Mouse (Mus musculus) MEL-GATA-1-ER (cell line): ENCODE data around the gene C1s2.
"Not testable (repeated sequence)": the region's sequence is repeated elsewhere in the genome, so short reads cannot be mapped to it uniquely, and the experiment has no call there.

Experiments used
- DNase-seq: peaks from one replicate; pipeline ENCODE4 v3.0.0-alpha.2; 2012; ENCODE audit warnings: low read depth; ENCODE audit errors: extremely low read depth

The C1s2 gene

GRCm38 (mm10) chr6:124635985-124636384 is at the start of gene C1s2:
Gene C1s2 (minus strand): TSS chr6:124636085.
- not testable (repeated sequence) for DNase-seq

- peak; percentile 73 for DNase-seq
These were observed 47.9 kb upstream of the C1s2 start for GRCm38 (mm10) chr6:124683591-124684417.

GRCm38 (mm10) chr6:124682291-124682690 is 46.4 kb upstream of the C1s2 start:
- not testable (repeated sequence) for DNase-seq

GRCm38 (mm10) chr6:124679486-124679885 is 43.6 kb upstream of the C1s2 start:
- no peak for DNase-seq

GRCm38 (mm10) chr6:124678769-124679168 is 42.9 kb upstream of the C1s2 start:
- DNase-seq, result no peak

GRCm38 (mm10) chr6:124676171-124676570 is 40.3 kb upstream of the C1s2 start:
- no peak for DNase-seq

- no peak for DNase-seq
These were observed 38.7 kb upstream of the C1s2 start for GRCm38 (mm10) chr6:124674591-124674990.

GRCm38 (mm10) chr6:124673619-124674018 is 37.7 kb upstream of the C1s2 start:
- DNase-seq, result no peak

- no peak for DNase-seq
These were observed 36.2 kb upstream of the C1s2 start for GRCm38 (mm10) chr6:124672100-124672499.

GRCm38 (mm10) chr6:124670281-124670900 is 34.5 kb upstream of the C1s2 start:
- DNase-seq, result no peak

GRCm38 (mm10) chr6:124669234-124669859 is 33.5 kb upstream of the C1s2 start:
- DNase-seq, result no peak

- no peak for DNase-seq
These were observed 29.1 kb upstream of the C1s2 start for GRCm38 (mm10) chr6:124665011-124665410.

GRCm38 (mm10) chr6:124664256-124664655 is 28.4 kb upstream of the C1s2 start:
- no peak for DNase-seq

GRCm38 (mm10) chr6:124663424-124663795 is 27.5 kb upstream of the C1s2 start:
- DNase-seq, result no peak

GRCm38 (mm10) chr6:124662477-124663423 is 26.9 kb upstream of the C1s2 start, which contains the start of gene Lpcat3:
Gene Lpcat3 (plus strand): TSS chr6:124663027.
- DNase-seq, result peak; percentile 89

- no peak for DNase-seq
These were observed 26.1 kb upstream of the C1s2 start for GRCm38 (mm10) chr6:124661995-124662394.

- no peak for DNase-seq
These were observed 25.4 kb upstream of the C1s2 start for GRCm38 (mm10) chr6:124661156-124661806.

- no peak for DNase-seq
These were observed 22.2 kb upstream of the C1s2 start for GRCm38 (mm10) chr6:124658067-124658466.

- DNase-seq, result no peak
These were observed 20.0 kb upstream of the C1s2 start for GRCm38 (mm10) chr6:124655893-124656292.

- peak; percentile 50 for DNase-seq
These were observed 10.5 kb upstream of the C1s2 start for GRCm38 (mm10) chr6:124646394-124646793.

- peak; percentile 52 for DNase-seq
These were observed 5.1 kb upstream of the C1s2 start for GRCm38 (mm10) chr6:124640997-124641396.
